17 mouse cellular contexts compared by ENCODE assay signal in the genomic region with DNA sequence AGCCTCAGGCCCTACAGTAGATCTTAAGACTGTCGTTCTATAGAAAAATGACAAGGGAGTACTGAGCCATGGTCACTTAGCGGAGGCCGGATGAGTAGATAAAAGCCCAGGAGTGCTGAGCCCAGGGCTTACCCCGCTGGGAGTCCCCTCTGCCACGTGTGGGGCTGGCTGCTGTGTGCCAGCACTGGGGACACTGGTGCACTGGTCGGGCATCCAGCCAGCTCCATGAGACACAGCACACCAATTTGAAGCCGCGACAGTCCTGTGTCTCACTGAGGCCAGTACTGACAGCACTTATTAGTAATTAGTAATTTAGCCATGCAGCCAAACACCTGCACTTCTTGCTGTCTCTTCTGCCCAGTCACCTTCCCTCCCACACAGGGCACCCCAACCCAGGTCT. TPM values are rescaled to one million over a fixed set of nuclear protein-coding genes. Genes with fewer than 3 reads are reported as not detected.
DNase-seq lines count a peak whose midpoint lies in the region; ATAC-seq and TF ChIP-seq lines count a peak whose summit lies in the region.
"Had no signal": no experiment of that assay in that cellular context is flagged by ENCODE, and none has a peak within 500 bp of the region (broad histone marks: within the 10 kb centered on the region; RNA-seq: fewer than 3 reads in every experiment).

No protein-coding gene starts in this region.

- TF ChIP-seq CTCF in layer of hippocampus, adult 2 months (conservative IDR thresholded peaks at IDR 0.05): no peak

- intact Hi-C loops in gastrocnemius, postnatal 14 days (cut with DNase I; ENCODE audit: low total_unique reads): no loop called here

- DNase-seq in layer of hippocampus, adult 2 months (ENCODE audit: low spot score in 2 of 2): no peak
- DNase-seq in layer of hippocampus, postnatal 14 days (ENCODE audit: low spot score in 2 of 2): no peak
- DNase-seq in forebrain, embryonic 11.5 days (ENCODE audit: low spot score): no peak
- no peak for DNase-seq in gastrocnemius, postnatal 14 days
- DNase-seq in layer of hippocampus, adult 11-12 months (ENCODE audit: low spot score): no peak
- DNase-seq: cerebellum, adult 9-10 months; lung, embryonic 14.5 days had no signal

- ATAC-seq in forebrain, embryonic 11.5 days (replicated peaks; ENCODE audit: low FRiP score): no peak
- 0 out of 2 replicates have a peak, but pooled peaks have one; percentile 19 for ATAC-seq in hindbrain, embryonic 13.5 days (ENCODE audit: low FRiP score)
- peak; percentile 12; the same call in 1 of the 2 replicates for ATAC-seq in midbrain, embryonic 15.5 days (replicated peaks)
- no peak for ATAC-seq in erythroid progenitor cell, adult 5-6 weeks (replicated peaks; ENCODE audit: low FRiP score, poor library complexity, severe bottlenecking)
- ATAC-seq: inflammation-experienced regulatory T-cells, adult 6 months; Patski had no signal

- no peak overlapping the region for H3K4me2 ChIP-seq in forebrain, embryonic 11.5 days (ENCODE audit: low read depth, low read length, severe bottlenecking)
- no peak overlapping the region for H3K4me2 ChIP-seq in hindbrain, embryonic 13.5 days
- H3K4me2 ChIP-seq in midbrain, embryonic 15.5 days: no peak overlapping the region
- H3K4me2 ChIP-seq: heart, embryonic 12.5 days; limb, embryonic 13.5 days; lung, embryonic 14.5 days had no signal

- H3K27me3 ChIP-seq in forebrain, embryonic 11.5 days (ENCODE audit: control insufficient read depth, insufficient read depth, low read length): no peaks in the 10 kb centered on the region
- H3K27me3 ChIP-seq in hindbrain, embryonic 13.5 days: peaks cover 6% of the 10 kb centered on the region
- H3K27me3 ChIP-seq in midbrain, embryonic 15.5 days (replicated peaks): no peaks in the 10 kb centered on the region

- H3K9me3 ChIP-seq in forebrain, embryonic 11.5 days (ENCODE audit: control insufficient read depth, low read length): no peaks in the 10 kb centered on the region
- no peaks in the 10 kb centered on the region for H3K9me3 ChIP-seq in hindbrain, embryonic 13.5 days
- H3K9me3 ChIP-seq in midbrain, embryonic 15.5 days: no peaks in the 10 kb centered on the region
- H3K9me3 ChIP-seq: heart, embryonic 12.5 days; limb, embryonic 13.5 days had no signal

- no peak overlapping the region for H3K4me3 ChIP-seq in layer of hippocampus, adult 2 months
- H3K4me3 ChIP-seq in forebrain, embryonic 11.5 days (ENCODE audit: low read depth, low read length): no peak overlapping the region
- no peak overlapping the region for H3K4me3 ChIP-seq in hindbrain, embryonic 13.5 days
- H3K4me3 ChIP-seq in midbrain, embryonic 15.5 days: no peak overlapping the region
- H3K4me3 ChIP-seq: erythroblast, embryonic 14.5 days; heart, embryonic 12.5 days; limb, embryonic 13.5 days had no signal

- peaks cover 11% of the 10 kb centered on the region; the same call in 1 of the 2 replicates for H3K4me1 ChIP-seq in forebrain, embryonic 11.5 days (replicated peaks; ENCODE audit: control insufficient read depth, insufficient read depth, low read length)
- peaks cover 67% of the 10 kb centered on the region for H3K4me1 ChIP-seq in hindbrain, embryonic 13.5 days (replicated peaks)
- peaks cover 57% of the 10 kb centered on the region for H3K4me1 ChIP-seq in midbrain, embryonic 15.5 days
- H3K4me1 ChIP-seq: heart, embryonic 12.5 days had no signal

- H3K27ac ChIP-seq in layer of hippocampus, adult 2 months: peak overlapping the region; percentile 80
- H3K27ac ChIP-seq in forebrain, embryonic 11.5 days (ENCODE audit: low read depth, low read length): peak overlapping the region; percentile 55
- H3K27ac ChIP-seq in hindbrain, embryonic 13.5 days: peak overlapping the region; percentile 78
- H3K27ac ChIP-seq in midbrain, embryonic 15.5 days: peak overlapping the region; percentile 50
- H3K27ac ChIP-seq: kidney, postnatal 0 days; limb, embryonic 13.5 days had no signal

- H3K9ac ChIP-seq in forebrain, embryonic 11.5 days (ENCODE audit: low read length): no peak overlapping the region; the same call in 1 of the 2 replicates
- H3K9ac ChIP-seq in hindbrain, embryonic 13.5 days: no peak overlapping the region; the same call in 1 of the 2 replicates
- no peak overlapping the region for H3K9ac ChIP-seq in midbrain, embryonic 15.5 days
- H3K9ac ChIP-seq: heart, embryonic 12.5 days; limb, embryonic 13.5 days; lung, embryonic 14.5 days had no signal

- WGBS in forebrain, embryonic 11.5 days: 77% methylated on average over 8 of the region's 8 CpGs
- WGBS in hindbrain, embryonic 13.5 days: 30% methylated on average over 8 of the region's 8 CpGs
- 36% methylated on average over 8 of the region's 8 CpGs for WGBS in midbrain, embryonic 15.5 days

- no peaks in the 10 kb centered on the region for H3K36me3 ChIP-seq in forebrain, embryonic 11.5 days (ENCODE audit: control insufficient read depth, insufficient read depth, low read length)
- no peaks in the 10 kb centered on the region for H3K36me3 ChIP-seq in hindbrain, embryonic 13.5 days
- H3K36me3 ChIP-seq in midbrain, embryonic 15.5 days (replicated peaks): no peaks in the 10 kb centered on the region
- H3K36me3 ChIP-seq: heart, embryonic 12.5 days; limb, embryonic 13.5 days had no signal

RNA-seq across cellular contexts. Expression of gene Igsf21, which starts 28.6 kb away (rescaled TPM):
- 10 to 100 TPM; 39.1 to 41.4 TPM for total RNA-seq in layer of hippocampus, adult 2 months (2021)
- 10 to 100 TPM; 65.7 to 73.0 TPM for total RNA-seq in layer of hippocampus, postnatal 14 days (2021)
- 12.7 and 13.3 TPM in 2 replicates for polyA plus RNA-seq in forebrain, embryonic 11.5 days (2014; fragmentation: Nextera tagmentation; extraction: Ambion mirVana)
- 45.4 and 46.4 TPM in 2 replicates for polyA plus RNA-seq in hindbrain, embryonic 13.5 days (2015; fragmentation: Nextera tagmentation; extraction: Ambion mirVana)
- polyA plus RNA-seq in midbrain, embryonic 15.5 days (2015; fragmentation: Nextera tagmentation; extraction: Ambion mirVana): 93.1 and 96.3 TPM in 2 replicates
- total RNA-seq in erythroid progenitor cell, adult 5-6 weeks (2015; ENCODE audit: low replicate concordance): not detected in 2 replicates
- not detected in 2 replicates for total RNA-seq in erythroid progenitor cell, adult 5-6 weeks (2017; ENCODE audit: low replicate concordance)
- under 1 TPM; 0.14 to 0.16 TPM for total RNA-seq in gastrocnemius, postnatal 14 days (2021)
- total RNA-seq: megakaryocyte, adult 5-6 weeks had no signal
- polyA plus RNA-seq: inflammation-experienced regulatory T-cells, adult 6 months; lung, embryonic 14.5 days; Patski had no signal

Comparison
In these comparisons a context has a peak if more than half of its experiments do, and no peak if none do; other contexts are left out.
1. ATAC-seq: peak in hindbrain, embryonic 13.5 days (single experiment) and midbrain, embryonic 15.5 days (single experiment); none in forebrain, embryonic 11.5 days (single experiment) and erythroid progenitor cell, adult 5-6 weeks (single experiment).
2. RNA of gene Igsf21, which starts 28.6 kb away (total RNA-seq): 65.7 to 73.0 TPM in layer of hippocampus, postnatal 14 days and 39.1 to 41.4 TPM in layer of hippocampus, adult 2 months; 0.14 to 0.16 TPM in gastrocnemius, postnatal 14 days and not detected in erythroid progenitor cell, adult 5-6 weeks; every median in the first group is over 10 times any median in the second.
3. Peak in every context shown above with its lines, with median percentiles within 50 percentile points of each other: H3K27ac ChIP-seq.